ENCODE assay signal across 8 mouse cellular contexts in the genomic region with DNA sequence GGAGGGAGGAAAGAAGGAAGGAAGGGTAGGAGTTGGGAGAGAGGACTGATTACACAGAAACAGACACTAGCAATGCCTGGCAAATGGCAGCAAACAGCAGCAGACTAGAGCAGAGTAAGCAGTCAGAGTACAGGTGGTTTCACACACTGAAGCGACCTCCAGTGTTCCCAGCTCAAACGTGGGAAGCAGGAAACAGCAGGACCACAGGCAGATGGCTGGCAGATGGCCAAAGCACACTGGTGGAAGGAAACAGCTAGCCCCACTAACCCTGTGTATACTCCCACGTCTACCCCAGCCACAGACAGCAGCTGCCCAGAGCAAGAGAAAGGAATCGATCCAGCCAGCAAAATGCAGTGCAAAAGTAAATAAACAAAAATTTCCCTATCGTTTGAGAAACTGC. TPM values are rescaled to one million over a fixed set of nuclear protein-coding genes. Genes with fewer than 3 reads are reported as not detected.
A peak's percentile ranks its signal among the peaks of the same experiment; 100 is the strongest.
DNase-seq lines count a peak whose midpoint lies in the region; ATAC-seq and TF ChIP-seq lines count a peak whose summit lies in the region.

No protein-coding gene starts in this region.

- no peak overlapping the region for H3K9ac ChIP-seq in embryonic facial prominence, embryonic 11.5 days (replicated peaks; ENCODE audit: low read length)
- no peak overlapping the region for H3K9ac ChIP-seq in heart, embryonic 13.5 days
- H3K9ac ChIP-seq in kidney, postnatal 0 days (ENCODE audit: low read depth, low read length), result no peak overlapping the region
- no peak overlapping the region for H3K9ac ChIP-seq in limb, embryonic 14.5 days (ENCODE audit: low read depth, low read length, severe bottlenecking)
- no peak overlapping the region for H3K9ac ChIP-seq in neural tube, embryonic 14.5 days (replicated peaks; ENCODE audit: low read depth, low read length)

- H3K36me3 ChIP-seq in embryonic facial prominence, embryonic 11.5 days (replicated peaks; ENCODE audit: control insufficient read depth, insufficient read depth, low read depth, low read length), result no peaks in the 10 kb centered on the region
- H3K36me3 ChIP-seq in heart, embryonic 13.5 days, result peaks cover 43% of the 10 kb centered on the region
- 0 out of 2 replicates have a peak, but pooled peaks cover 5% of the 10 kb centered on the region for H3K36me3 ChIP-seq in kidney, postnatal 0 days (ENCODE audit: insufficient read depth, low read length)
- peaks cover 37% of the 10 kb centered on the region for H3K36me3 ChIP-seq in limb, embryonic 14.5 days (ENCODE audit: control insufficient read depth, insufficient read depth, low read length)
- no peaks in the 10 kb centered on the region; the same call in 1 of the 2 replicates for H3K36me3 ChIP-seq in neural tube, embryonic 14.5 days (ENCODE audit: control insufficient read depth, insufficient read depth, low read length)

- no peak overlapping the region for H3K4me3 ChIP-seq in embryonic facial prominence, embryonic 11.5 days (ENCODE audit: low read depth, low read length)
- H3K4me3 ChIP-seq in heart, embryonic 13.5 days, result no peak overlapping the region
- no peak overlapping the region for H3K4me3 ChIP-seq in kidney, postnatal 0 days (replicated peaks; ENCODE audit: low read depth, low read length)
- no peak overlapping the region for H3K4me3 ChIP-seq in limb, embryonic 14.5 days (replicated peaks; ENCODE audit: low read length)
- no peak overlapping the region for H3K4me3 ChIP-seq in neural tube, embryonic 14.5 days (ENCODE audit: low read depth, low read length)

- TF ChIP-seq POLR2A in limb, embryonic 14.5 days (IDR thresholded peaks at IDR 0.05; ENCODE audit: borderline replicate concordance, extremely low read depth, insufficient read depth, insufficient read length), result no peak

- no peaks in the 10 kb centered on the region for H3K9me3 ChIP-seq in embryonic facial prominence, embryonic 11.5 days (replicated peaks; ENCODE audit: control insufficient read depth, low read length)
- H3K9me3 ChIP-seq in heart, embryonic 13.5 days, result no peaks in the 10 kb centered on the region
- no peaks in the 10 kb centered on the region for H3K9me3 ChIP-seq in kidney, postnatal 0 days (replicated peaks; ENCODE audit: low read length)
- no peaks in the 10 kb centered on the region for H3K9me3 ChIP-seq in limb, embryonic 14.5 days (ENCODE audit: control insufficient read depth, low read length)
- H3K9me3 ChIP-seq in neural tube, embryonic 14.5 days (ENCODE audit: control insufficient read depth, low read length), result no peaks in the 10 kb centered on the region

- no peaks in the 10 kb centered on the region for H3K27me3 ChIP-seq in embryonic facial prominence, embryonic 11.5 days (ENCODE audit: control insufficient read depth, insufficient read depth, low read length)
- no peaks in the 10 kb centered on the region for H3K27me3 ChIP-seq in heart, embryonic 13.5 days (replicated peaks)
- H3K27me3 ChIP-seq in kidney, postnatal 0 days (ENCODE audit: insufficient read depth, low read length), result no peaks in the 10 kb centered on the region
- H3K27me3 ChIP-seq in limb, embryonic 14.5 days (ENCODE audit: control insufficient read depth, insufficient read depth, low read length), result no peaks in the 10 kb centered on the region
- no peaks in the 10 kb centered on the region for H3K27me3 ChIP-seq in neural tube, embryonic 14.5 days (ENCODE audit: control insufficient read depth, insufficient read depth, low read length)

- no peak; the same call in 1 of the 2 replicates for TF ChIP-seq CTCF in kidney, postnatal 0 days (IDR thresholded peaks at IDR 0.05; ENCODE audit: low read depth)

- H3K4me2 ChIP-seq in embryonic facial prominence, embryonic 11.5 days (ENCODE audit: low read depth, low read length), result no peak overlapping the region
- H3K4me2 ChIP-seq in heart, embryonic 13.5 days, result no peak overlapping the region
- H3K4me2 ChIP-seq in kidney, postnatal 0 days (ENCODE audit: low read length), result no peak overlapping the region
- no peak overlapping the region for H3K4me2 ChIP-seq in limb, embryonic 14.5 days (replicated peaks; ENCODE audit: low read depth, low read length, severe bottlenecking)
- no peak overlapping the region for H3K4me2 ChIP-seq in neural tube, embryonic 14.5 days (ENCODE audit: low read depth, low read length)

- ATAC-seq in embryonic facial prominence, embryonic 11.5 days (replicated peaks; ENCODE audit: insufficient number of reproducible peaks, low FRiP score, low TSS enrichment, low read depth), result peak; percentile 88; the same call in 1 of the 2 replicates
- peak; percentile 68; the same call in 1 of the 2 replicates for ATAC-seq in heart, embryonic 13.5 days (ENCODE audit: extremely low read depth, insufficient number of reproducible peaks, low FRiP score, low TSS enrichment)
- ATAC-seq in kidney, postnatal 0 days (replicated peaks; ENCODE audit: low FRiP score, low read depth), result peak; percentile 80
- peak; percentile 67; the same call in 1 of the 2 replicates for ATAC-seq in limb, embryonic 14.5 days (ENCODE audit: low FRiP score, low read depth)
- ATAC-seq in neural tube, embryonic 14.5 days (ENCODE audit: low read depth), result peak; percentile 86

- WGBS in embryonic facial prominence, embryonic 11.5 days, result 31% methylated on average over 5 of the region's 5 CpGs
- 28% methylated on average over 5 of the region's 5 CpGs for WGBS in heart, embryonic 13.5 days
- WGBS in kidney, postnatal 0 days, result 2% methylated on average over 5 of the region's 5 CpGs
- WGBS in limb, embryonic 14.5 days, result 17% methylated on average over 5 of the region's 5 CpGs
- 12% methylated on average over 5 of the region's 5 CpGs for WGBS in neural tube, embryonic 14.5 days

- no peaks in the 10 kb centered on the region; the same call in 1 of the 2 replicates for H3K4me1 ChIP-seq in embryonic facial prominence, embryonic 11.5 days (ENCODE audit: control insufficient read depth, insufficient read depth, low read length)
- H3K4me1 ChIP-seq in heart, embryonic 13.5 days, result peaks cover 26% of the 10 kb centered on the region
- peaks cover 10% of the 10 kb centered on the region; the same call in 1 of the 2 replicates for H3K4me1 ChIP-seq in kidney, postnatal 0 days (replicated peaks; ENCODE audit: insufficient read depth, low read length)
- H3K4me1 ChIP-seq in limb, embryonic 14.5 days (ENCODE audit: control insufficient read depth, insufficient read depth, low read length), result peaks cover 5% of the 10 kb centered on the region; the same call in 1 of the 2 replicates
- no peaks in the 10 kb centered on the region for H3K4me1 ChIP-seq in neural tube, embryonic 14.5 days (ENCODE audit: control insufficient read depth, insufficient read depth, low read length)

- DNase-seq in cerebellum, adult 18-20 months, result peak; percentile 19 to 26
- no peak for DNase-seq in cerebellum, adult 11-12 months
- peak; percentile 53 for DNase-seq in embryonic facial prominence, embryonic 11.5 days (ENCODE audit: low spot score)
- DNase-seq in kidney, postnatal 0 days (ENCODE audit: low spot score), result peak; percentile 83
- DNase-seq in limb, embryonic 14.5 days (ENCODE audit: low spot score), result peak; percentile 74
- DNase-seq in adipocyte (ENCODE audit: low spot score), result no peak

- H3K27ac ChIP-seq in embryonic facial prominence, embryonic 11.5 days (replicated peaks; ENCODE audit: low read depth, low read length), result no peak overlapping the region
- peak overlapping the region; percentile 62 for H3K27ac ChIP-seq in heart, embryonic 13.5 days (replicated peaks)
- H3K27ac ChIP-seq in kidney, postnatal 0 days, result peak overlapping the region; percentile 2; the same call in 1 of the 2 replicates
- H3K27ac ChIP-seq in limb, embryonic 14.5 days (replicated peaks; ENCODE audit: low read depth, low read length), result no peak overlapping the region
- no peak overlapping the region for H3K27ac ChIP-seq in neural tube, embryonic 14.5 days (ENCODE audit: low read depth, low read length)

RNA-seq across cellular contexts. Expression of a gene that starts 12.7 kb away (rescaled TPM):
- 78.4 and 88.5 TPM in 2 replicates for polyA plus RNA-seq in embryonic facial prominence, embryonic 11.5 days (2014; fragmentation: Nextera tagmentation; extraction: Ambion mirVana)
- 19.8 and 21.6 TPM in 2 replicates for polyA plus RNA-seq in heart, embryonic 13.5 days (2015; fragmentation: Nextera tagmentation; extraction: Ambion mirVana)
- 27.6 and 27.7 TPM in 2 replicates for polyA plus RNA-seq in kidney, postnatal 0 days (2015; fragmentation: Nextera tagmentation; extraction: Ambion mirVana)
- 30.7 and 31.7 TPM in 2 replicates for polyA plus RNA-seq in limb, embryonic 14.5 days (2012; rRNA removed)
- 53.3 and 56.7 TPM in 2 replicates for polyA plus RNA-seq in limb, embryonic 14.5 days (2014; fragmentation: Nextera tagmentation; extraction: Ambion mirVana)
- 29.3 and 32.2 TPM in 2 replicates for polyA plus RNA-seq in neural tube, embryonic 14.5 days (2014; fragmentation: Nextera tagmentation; extraction: Ambion mirVana)

RNA-seq across cellular contexts. Expression of a gene that starts 35.9 kb away (rescaled TPM):
- 0.66 and 0.67 TPM in 2 replicates for polyA plus RNA-seq in embryonic facial prominence, embryonic 11.5 days (2014; fragmentation: Nextera tagmentation; extraction: Ambion mirVana)
- 0.19 and 0.68 TPM in 2 replicates for polyA plus RNA-seq in heart, embryonic 13.5 days (2015; fragmentation: Nextera tagmentation; extraction: Ambion mirVana)
- 0.70 and 0.92 TPM in 2 replicates for polyA plus RNA-seq in kidney, postnatal 0 days (2015; fragmentation: Nextera tagmentation; extraction: Ambion mirVana)
- 0.24 TPM in 1 of 2 replicates, not detected in the other for polyA plus RNA-seq in limb, embryonic 14.5 days (2012; rRNA removed)
- polyA plus RNA-seq in limb, embryonic 14.5 days (2014; fragmentation: Nextera tagmentation; extraction: Ambion mirVana), result 0.28 and 0.50 TPM in 2 replicates
- 2.9 and 3.4 TPM in 2 replicates for polyA plus RNA-seq in neural tube, embryonic 14.5 days (2014; fragmentation: Nextera tagmentation; extraction: Ambion mirVana)

Comparison
In these comparisons a context has a peak if more than half of its experiments do, and no peak if none do; other contexts are left out.
1. DNase-seq: peak in cerebellum, adult 18-20 months (2 of 2), embryonic facial prominence, embryonic 11.5 days (single experiment), kidney, postnatal 0 days (single experiment) and limb, embryonic 14.5 days (single experiment); none in cerebellum, adult 11-12 months (single experiment) and adipocyte (single experiment).
2. H3K27ac ChIP-seq: peak in heart, embryonic 13.5 days (single experiment) and kidney, postnatal 0 days (single experiment); none in embryonic facial prominence, embryonic 11.5 days (single experiment), limb, embryonic 14.5 days (single experiment) and neural tube, embryonic 14.5 days (single experiment).
3. Peak in every context shown above with its lines, with median percentiles within 50 percentile points of each other: ATAC-seq.